Mouse (Mus musculus) skeletal muscle tissue, adult 2 months (tissue): ENCODE measurements at regions not wholly inside any gene's neighbourhood (a gene's known extent, or its start where the extent isn't known, plus 50 kb on each side); places are given as distances from the start of the nearest gene placed in this dataset.
A peak's percentile ranks its signal among the peaks of the same experiment; 100 is the strongest.
"Not testable (repeated sequence)": the region's sequence is repeated elsewhere in the genome, so short reads cannot be mapped to it uniquely, and the experiment has no call there.

Experiments
- DNase-seq: peaks from one replicate; pipeline ENCODE4 v3.0.0-alpha.2; 2012; ENCODE audit warnings: low read depth, low spot score

DNA sequence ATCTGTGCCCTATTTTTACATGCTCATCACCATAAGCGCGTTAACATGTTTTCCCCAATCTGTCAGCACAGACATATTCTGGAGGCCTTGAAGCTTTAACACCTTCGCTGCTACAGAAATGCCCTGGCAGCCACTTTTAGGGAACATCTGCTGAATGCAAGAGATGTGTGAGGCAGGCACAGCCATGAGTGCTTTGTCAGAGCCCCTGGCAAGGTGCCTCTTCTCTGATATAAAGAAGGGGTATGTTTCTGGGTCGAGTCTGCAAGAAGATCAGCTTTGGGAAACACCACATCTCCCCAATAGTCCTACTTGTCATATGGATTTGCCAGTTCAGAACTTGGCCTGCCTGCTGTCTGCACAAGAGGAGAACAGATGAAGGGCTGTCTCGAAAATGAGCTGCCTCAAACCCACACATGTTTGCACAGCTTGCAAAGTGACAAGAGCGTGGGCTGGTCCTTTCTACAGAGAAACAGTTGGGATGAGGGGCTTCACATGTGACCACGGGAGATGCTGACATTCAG, 1263.3 kb upstream of the Klhl29 start:
- DNase-seq: no peak

DNA sequence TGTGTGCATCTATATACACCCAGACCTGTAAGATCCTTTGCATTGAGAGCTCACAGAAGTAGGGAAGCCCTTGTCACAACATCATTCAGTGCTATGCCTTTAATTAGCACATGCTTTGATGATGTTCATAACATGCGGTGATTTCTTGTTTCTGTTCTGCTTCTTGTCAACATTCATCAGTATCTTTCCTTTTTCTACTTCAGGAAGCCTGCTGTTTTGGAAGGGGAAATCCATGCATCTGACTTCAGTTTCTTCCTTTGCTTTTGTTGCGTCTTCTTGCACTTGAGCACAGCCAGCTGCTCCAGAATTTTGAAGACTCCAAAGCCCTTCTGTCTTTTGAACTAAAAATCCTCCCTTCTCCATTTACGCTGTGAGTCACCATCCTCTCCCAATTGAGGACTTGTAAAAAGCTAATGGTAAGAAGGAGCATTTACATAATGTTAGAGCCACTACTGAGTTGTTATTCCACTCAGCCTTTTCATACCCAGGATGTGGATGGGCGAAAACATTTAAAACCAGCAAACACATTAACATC, 1262.4 kb upstream of the Klhl29 start:
- DNase-seq: no peak

DNA sequence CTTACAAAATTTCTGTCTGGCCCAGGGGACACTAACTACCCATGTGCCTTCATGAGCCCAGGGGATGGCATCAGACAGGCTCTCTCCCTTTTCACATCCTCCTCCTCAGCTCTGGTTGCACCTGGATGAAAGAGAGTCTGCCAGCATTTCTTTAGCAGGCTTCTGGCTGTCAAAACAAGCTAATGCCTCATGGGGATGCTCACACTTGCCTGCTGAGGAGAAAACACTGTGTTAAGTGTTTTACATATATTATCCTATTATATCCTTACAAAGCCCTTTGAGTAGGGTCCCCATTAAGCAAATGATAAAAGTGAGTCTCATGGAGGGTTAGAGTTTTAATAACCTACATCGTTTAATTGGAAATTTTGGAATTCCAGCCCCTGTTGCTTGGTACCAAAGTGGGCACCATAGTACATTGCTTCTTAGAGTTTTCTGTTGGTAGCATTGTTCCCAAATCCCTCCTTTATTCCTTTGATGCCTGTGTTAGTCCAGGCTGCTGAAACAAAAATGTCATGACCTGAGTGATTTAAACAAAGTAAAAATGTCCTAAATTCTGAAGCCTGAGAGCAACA, 1247.2 kb upstream of the Klhl29 start:
- no peak for DNase-seq

DNA sequence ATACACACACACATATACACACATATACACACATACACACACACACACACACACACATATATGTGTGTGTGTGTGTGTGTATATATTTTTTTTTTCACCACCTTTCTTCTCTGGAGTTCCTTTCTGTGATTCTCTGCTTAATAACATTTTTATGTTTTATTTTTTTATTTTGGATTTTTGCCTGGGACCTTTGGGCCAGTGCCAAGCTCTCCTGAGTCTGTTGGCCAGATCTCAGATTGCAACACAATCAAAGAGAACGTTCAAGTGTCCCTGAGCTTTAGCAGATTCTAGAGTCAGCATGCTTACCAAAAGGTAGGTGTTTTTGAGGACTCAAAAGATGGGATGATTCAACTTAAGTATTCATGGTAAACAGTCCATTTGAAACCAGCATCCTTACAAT, 1225.6 kb upstream of the Klhl29 start:
- DNase-seq: no peak

DNA sequence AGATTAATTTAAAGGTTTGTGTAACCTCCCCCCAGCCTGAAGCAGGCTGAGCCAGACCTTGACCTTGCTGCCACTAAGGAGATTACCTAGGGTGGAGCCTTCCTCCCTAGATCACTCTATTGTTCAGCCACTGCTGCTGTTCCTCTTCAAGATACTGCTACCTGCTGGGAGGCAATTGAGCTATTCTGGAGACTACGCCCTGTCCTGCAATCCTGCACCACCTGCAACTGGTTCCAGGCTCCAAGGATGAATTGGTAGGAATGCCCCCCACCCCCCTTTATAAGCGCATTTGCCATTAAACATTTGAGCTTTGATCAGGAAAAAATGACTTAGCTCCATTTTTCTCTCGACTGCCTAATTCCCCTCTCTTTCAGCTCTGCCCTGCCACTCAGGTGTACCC, 1220.0 kb upstream of the Klhl29 start:
- not testable (repeated sequence) for DNase-seq

DNA sequence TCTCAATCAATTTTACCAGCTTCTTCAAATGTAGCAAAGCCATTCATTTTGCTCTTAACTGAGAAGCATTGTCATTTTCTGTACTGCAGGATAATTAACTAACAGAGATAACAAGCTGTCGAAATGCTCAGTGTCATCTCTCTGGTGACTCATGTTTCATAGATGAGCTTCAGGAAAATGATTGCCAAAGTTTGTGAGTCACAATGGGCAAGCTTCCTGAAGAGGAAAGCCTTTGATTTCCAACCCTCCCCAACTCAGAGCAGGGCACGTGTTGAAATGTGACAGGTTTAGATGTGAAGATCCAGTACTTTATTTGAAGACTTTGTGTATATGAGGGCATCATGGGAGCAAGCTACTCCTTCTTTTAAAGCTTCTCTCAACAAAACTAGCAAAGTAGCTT, 1214.7 kb upstream of the Klhl29 start:
- peak; percentile 9 for DNase-seq

DNA sequence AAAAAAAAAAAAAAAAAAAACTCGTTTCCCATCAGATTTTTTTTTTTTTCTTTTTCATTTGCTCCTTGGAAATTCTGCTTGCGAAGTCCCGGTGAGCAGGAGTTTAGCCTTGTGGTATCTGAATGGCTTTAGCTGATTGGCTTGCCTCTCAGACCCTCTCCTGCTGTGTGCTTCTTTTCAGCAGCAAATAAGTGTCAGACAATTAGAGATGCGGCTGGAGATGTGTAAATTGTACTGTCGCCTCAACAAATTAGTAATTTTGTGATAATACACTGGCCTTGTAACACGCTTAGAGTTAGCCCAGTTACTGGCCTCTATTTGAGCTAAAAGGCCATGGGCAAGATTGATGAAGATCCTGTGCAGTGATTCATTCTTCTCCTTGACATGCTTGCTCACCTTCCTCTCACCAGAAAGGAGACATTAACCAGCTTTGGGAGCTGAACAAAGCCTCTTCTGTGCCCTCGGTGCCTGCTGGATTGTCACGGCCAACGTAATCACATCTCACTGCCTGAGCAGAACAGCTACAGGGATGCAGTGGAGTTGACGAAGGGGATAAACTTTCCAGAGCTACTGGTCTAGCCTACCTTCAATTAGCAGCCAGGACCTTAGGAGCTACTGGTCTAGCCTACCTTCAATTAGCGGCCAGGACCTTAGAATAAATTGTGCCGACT, 1212.7 kb upstream of the Klhl29 start:
- no peak for DNase-seq

DNA sequence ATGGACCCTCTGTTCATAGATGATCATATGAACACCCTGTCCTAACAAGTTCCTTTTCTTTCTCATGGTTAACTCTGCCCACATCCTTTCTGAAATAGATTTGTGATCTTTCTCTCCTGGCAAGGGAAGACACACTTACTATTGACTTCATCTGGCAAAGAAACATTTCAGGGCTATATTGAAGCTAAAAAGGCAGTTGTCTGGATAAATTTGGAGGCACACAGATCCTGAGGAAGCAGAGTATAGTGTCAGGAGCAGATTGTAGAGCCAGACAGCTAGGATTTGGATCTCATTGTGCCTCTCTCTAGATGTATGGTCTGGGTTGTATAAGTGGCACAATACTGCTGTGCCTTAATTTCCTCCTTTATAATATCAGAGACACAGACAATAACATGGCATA, 1204.7 kb upstream of the Klhl29 start:
- no peak for DNase-seq

DNA sequence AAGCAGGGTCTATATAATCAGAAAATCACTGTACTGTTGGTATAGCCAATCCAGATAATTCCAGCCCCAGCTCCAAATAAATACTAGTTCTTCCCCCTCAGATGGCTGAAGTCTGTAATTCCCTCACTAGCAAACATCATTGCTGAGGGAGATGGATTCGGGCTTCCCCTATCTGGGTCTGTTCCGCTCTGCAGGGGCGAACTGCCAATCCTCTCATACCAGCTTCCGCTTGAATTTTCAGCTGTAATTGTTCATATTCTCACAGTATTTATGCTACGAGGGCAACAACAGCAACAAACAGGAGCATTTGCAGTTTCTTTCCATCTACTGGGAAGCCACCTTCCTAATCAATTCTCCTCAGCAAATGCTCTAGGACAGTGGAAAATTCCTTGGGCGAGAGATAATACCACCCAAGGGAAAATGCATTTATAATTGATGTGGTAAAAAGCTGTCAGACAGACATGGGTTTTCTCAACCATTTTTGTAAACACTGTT, 1201.4 kb upstream of the Klhl29 start:
- no peak for DNase-seq
